Mouse (Mus musculus): ENCODE results near the gene Ppp1r12c. TPM values are rescaled to one million over a fixed set of nuclear protein-coding genes. Genes with fewer than 3 reads are reported as not detected.
A peak's percentile ranks its signal among the peaks of the same experiment; 100 is the strongest.

Gene Ppp1r12c
- polyA plus RNA-seq, 1 experiment from 2014 or later = 48.3 TPM

- no peak for DNase-seq (ENCODE audit: low spot score)
Measured at GRCm38 (mm10) chr7:4493991-4494390, 7.5 kb downstream of the Ppp1r12c start.

GRCm38 (mm10) chr7:4492284-4493224, 8.9 kb downstream of the Ppp1r12c start:
- DNase-seq (ENCODE audit: low spot score) = peak; percentile 45

- no peak for DNase-seq (ENCODE audit: low spot score)
Measured at GRCm38 (mm10) chr7:4491308-4491707, 10.2 kb downstream of the Ppp1r12c start.

- DNase-seq (ENCODE audit: low spot score) = no peak
Measured at GRCm38 (mm10) chr7:4482281-4482680, 19.2 kb downstream of the Ppp1r12c start.

GRCm38 (mm10) chr7:4479674-4480073, 21.8 kb downstream of the Ppp1r12c start:
- DNase-seq (ENCODE audit: low spot score) = peak; percentile 63

- no peak for DNase-seq (ENCODE audit: low spot score)
Measured at GRCm38 (mm10) chr7:4478796-4479291, 22.6 kb downstream of the Ppp1r12c start.

- DNase-seq (ENCODE audit: low spot score) = no peak
Measured at GRCm38 (mm10) chr7:4478021-4478795, 23.3 kb downstream of the Ppp1r12c start.

GRCm38 (mm10) chr7:4473940-4474339, 27.5 kb downstream of the Ppp1r12c start:
- DNase-seq (ENCODE audit: low spot score) = no peak

- DNase-seq (ENCODE audit: low spot score) = no peak
Measured at GRCm38 (mm10) chr7:4471179-4471555, 30.3 kb downstream of the Ppp1r12c start.

GRCm38 (mm10) chr7:4470275-4471178, 31.0 kb downstream of the Ppp1r12c start:
- peak; percentile 42 for DNase-seq (ENCODE audit: low spot score)

- no peak for DNase-seq (ENCODE audit: low spot score)
Measured at GRCm38 (mm10) chr7:4467801-4468200, 33.7 kb downstream of the Ppp1r12c start.

GRCm38 (mm10) chr7:4464194-4464824, 37.2 kb downstream of the Ppp1r12c start:
- DNase-seq (ENCODE audit: low spot score) = no peak

- no peak for DNase-seq (ENCODE audit: low spot score)
Measured at GRCm38 (mm10) chr7:4460576-4461434, 40.7 kb downstream of the Ppp1r12c start, which contains the start of gene Eps8l1. Gene Eps8l1, plus strand, starts transcription at chr7:4460674.

GRCm38 (mm10) chr7:4452644-4453043, 48.8 kb downstream of the Ppp1r12c start:
- DNase-seq (ENCODE audit: low spot score) = no peak

GRCm38 (mm10) chr7:4449211-4449610, 52.3 kb downstream of the Ppp1r12c start:
- DNase-seq (ENCODE audit: low spot score) = no peak

- no peak for DNase-seq (ENCODE audit: low spot score)
Measured at GRCm38 (mm10) chr7:4448439-4448838, 53.0 kb downstream of the Ppp1r12c start.

GRCm38 (mm10) chr7:4447138-4447537, 54.3 kb downstream of the Ppp1r12c start:
- DNase-seq (ENCODE audit: low spot score) = no peak

GRCm38 (mm10) chr7:4445216-4445791, 56.2 kb downstream of the Ppp1r12c start, which contains the start of gene Rdh13:
Gene Rdh13, minus strand, starts transcription at chr7:4445649.
- peak; percentile 82 for DNase-seq (ENCODE audit: low spot score)

GRCm38 (mm10) chr7:4440549-4440948, 60.9 kb downstream of the Ppp1r12c start:
- no peak for DNase-seq (ENCODE audit: low spot score)
